Mouse (Mus musculus) left cerebral cortex, postnatal 4 days (tissue): Measurements from ENCODE around the gene Cyb561d1. TPM values are rescaled to one million over a fixed set of nuclear protein-coding genes. Genes with fewer than 3 reads are reported as not detected.
"Not testable (repeated sequence)": the region's sequence is repeated elsewhere in the genome, so short reads cannot be mapped to it uniquely, and the experiment has no call there.

Experiments
- DNase-seq: peaks from one replicate; pipeline ENCODE4 v3.0.0-alpha.2; 2022
- intact Hi-C: fragments of 180-260 bp; cut with DNase I; formaldehyde crosslinking; loops from one replicate; pipeline ENCODE4 v1.15.1; 2025
- total RNA-seq, 2 experiments: library from RNA; stranded (reverse); gene quantifications; 2 replicates each; pipeline ENCODE4 v1.2.3; 2021

Cyb561d1 gene
- total RNA-seq: 10 to 100 TPM; 10.9 to 11.4 TPM

DNA sequence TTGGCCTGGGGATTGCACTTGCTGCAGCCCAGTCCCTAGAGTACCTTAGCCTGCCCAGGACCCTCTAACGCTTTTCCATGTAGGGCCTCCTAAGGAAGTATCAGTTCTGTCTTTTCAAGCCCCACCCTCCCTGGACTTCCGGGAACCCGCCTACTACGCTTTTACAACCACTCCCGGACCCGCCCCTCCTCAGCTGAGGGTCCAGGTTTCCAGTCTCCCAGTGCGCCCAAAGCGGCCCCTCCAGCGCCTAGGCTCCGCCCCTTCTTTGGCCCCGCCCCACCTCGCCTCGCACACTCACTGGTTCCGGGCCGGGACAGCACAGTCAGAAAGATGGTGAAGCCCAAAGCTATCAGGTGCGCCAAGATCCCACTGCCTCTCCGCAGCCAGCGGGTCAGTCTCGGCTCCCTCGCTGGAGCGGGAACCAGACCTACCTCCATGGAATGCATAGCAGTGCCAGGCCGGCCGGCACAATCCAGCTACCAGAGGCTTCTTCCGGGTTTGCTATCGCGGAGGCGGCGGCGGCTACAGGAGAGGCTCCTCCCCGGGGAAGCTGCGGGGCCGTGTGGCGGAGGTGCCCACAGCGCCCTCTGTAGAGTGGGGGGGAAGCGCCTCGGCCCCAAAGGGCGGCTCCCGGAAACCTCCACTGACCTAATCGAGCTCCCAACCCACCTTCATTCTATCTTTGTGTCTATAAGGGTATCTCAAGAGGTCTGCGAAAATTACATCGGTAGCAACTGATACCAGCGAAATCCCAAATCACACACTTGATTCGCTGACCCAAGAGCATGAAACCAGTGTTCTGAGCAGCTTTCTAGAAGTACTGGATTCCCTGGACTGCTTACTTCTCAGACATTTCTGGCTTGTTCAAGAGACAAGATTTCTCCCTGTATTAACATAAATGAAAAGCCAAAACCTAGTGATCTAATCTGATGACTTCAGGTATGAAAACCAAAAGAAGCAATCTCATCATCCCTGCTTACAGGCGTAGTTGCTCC is at the start of gene Cyb561d1:
Gene Cyb561d1 (minus strand): TSS at position 884 of the 995 bp plus-strand sequence.
- peak; percentile 87 for DNase-seq
- intact Hi-C loops: loop anchor here (5.0 kb wide), 1 partner anchor 33 kb away; no protein-coding TSS in a partner anchor

DNA sequence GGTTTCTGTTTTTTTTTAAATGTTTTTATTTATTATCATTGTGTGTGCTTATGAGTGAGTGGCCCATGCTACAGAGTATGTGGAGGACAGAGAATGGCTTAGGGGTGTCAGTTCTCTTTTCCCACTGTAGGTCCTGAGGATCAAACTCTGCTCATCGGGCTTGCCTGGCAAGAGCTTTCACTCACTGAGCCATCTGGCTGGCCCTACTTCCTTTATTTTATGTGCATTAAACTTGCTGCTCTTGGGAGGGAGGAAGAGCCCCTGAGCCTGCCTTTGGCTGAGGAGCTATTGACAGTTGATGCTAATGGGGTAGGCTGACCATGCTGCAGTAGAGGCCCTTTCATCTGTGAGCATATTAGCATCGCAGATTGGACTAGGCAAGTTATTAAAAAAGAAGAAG is 45.8 kb upstream of the Cyb561d1 start:
- intact Hi-C loops: no loop called here
- DNase-seq: no peak

- intact Hi-C loops: no loop called here
- no peak for DNase-seq
Measured at GRCm38 (mm10) chr3:108241243-108241839, 40.3 kb upstream of the Cyb561d1 start.

GRCm38 (mm10) chr3:108237474-108238102 is 36.6 kb upstream of the Cyb561d1 start:
- intact Hi-C loops: not testable (repeated sequence)

DNA sequence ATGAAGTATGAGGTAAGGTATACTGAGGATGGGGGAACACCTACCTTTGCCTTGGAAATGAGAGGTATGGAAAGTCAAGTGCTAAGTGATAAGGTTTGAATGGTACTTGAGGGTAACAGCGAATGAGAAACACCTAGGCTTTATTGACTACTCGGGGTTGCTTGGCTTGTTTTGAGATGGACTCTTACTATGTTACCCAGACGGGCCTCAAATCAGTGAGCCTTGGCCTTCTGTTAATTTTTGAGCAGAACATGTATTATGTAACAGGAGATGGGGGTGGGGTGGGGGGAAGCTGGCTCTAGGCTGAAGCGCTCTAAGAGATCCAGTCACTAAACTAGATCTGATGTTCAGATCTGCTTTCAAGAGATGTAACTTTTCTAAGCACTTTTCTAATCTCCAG is 30.6 kb upstream of the Cyb561d1 start:
- intact Hi-C loops: no loop called here
- DNase-seq: no peak

More at GRCm38 (mm10) chr3:108237474-108238102, 36.6 kb upstream of the Cyb561d1 start:
- not testable (repeated sequence) for DNase-seq

DNA sequence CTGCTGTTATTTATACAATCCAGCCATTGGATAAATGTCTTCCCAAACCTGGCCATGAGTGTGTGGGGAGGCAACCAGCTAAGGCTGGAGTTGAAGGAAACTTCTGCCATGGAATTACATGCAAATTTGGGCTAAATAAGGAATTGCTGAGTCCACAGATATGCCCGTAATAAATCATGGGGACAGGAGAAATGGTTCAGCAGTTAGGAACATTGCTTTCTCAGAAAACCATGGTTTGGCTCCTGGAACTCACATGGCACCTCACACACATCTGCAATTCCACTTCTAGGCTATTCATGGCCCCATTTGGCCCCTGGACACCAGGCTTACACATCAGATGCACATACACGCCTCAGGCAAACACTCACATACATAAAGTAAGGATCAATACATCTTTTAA is 26.5 kb upstream of the Cyb561d1 start:
- DNase-seq: no peak
- intact Hi-C loops: no loop called here

GRCm38 (mm10) chr3:108226558-108227350 is 25.7 kb upstream of the Cyb561d1 start, which contains the start of gene Sypl2:
Gene Sypl2 (minus strand): TSS chr3:108226648.
- intact Hi-C loops: no loop called here
- peak; percentile 67 for DNase-seq

GRCm38 (mm10) chr3:108225711-108226557 is 24.9 kb upstream of the Cyb561d1 start:
- intact Hi-C loops: no loop called here
- DNase-seq: no peak

DNA sequence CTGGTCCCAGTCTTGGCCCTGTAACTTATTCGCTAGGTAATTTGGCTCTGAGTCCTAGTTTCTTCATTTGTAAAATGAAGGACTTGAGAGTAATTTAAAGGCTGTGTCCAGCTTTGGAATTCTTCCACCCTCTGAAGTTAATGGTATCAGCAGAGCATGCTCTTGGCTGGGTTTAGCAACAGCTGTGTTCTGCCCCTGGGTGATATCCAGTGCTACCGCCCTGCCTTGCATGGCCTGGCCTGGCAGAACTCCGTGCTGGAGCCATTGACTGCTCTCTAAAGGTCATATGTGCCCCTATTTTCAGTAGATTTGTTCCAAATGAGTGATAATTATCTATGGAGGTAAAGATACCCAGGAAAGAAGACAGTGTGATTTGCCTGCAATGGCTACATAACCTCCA is 19.6 kb upstream of the Cyb561d1 start:
- intact Hi-C loops: no loop called here
- DNase-seq: peak; percentile 28

- intact Hi-C loops: no loop called here
- no peak for DNase-seq
Measured at GRCm38 (mm10) chr3:108214734-108215133, 13.7 kb upstream of the Cyb561d1 start.

DNA sequence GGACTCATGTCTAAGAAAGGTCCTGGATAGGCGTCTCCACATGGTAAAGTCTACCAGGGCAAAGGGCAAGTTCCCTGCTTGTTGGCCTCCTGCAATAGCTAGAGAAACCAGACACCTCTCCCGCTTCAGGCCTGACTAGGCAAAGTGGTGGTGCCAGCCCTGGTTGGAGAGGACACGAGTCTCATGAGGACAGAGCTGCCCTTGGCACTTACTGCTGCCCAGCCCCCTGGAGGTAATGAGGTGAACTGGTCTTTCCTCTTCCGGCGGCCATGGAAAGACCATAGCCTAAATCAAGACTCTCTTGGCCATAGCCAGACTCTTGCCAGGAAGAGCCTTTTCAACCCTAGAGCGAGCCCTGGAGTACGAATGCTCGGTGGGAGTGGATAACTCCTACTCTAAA is 11.4 kb upstream of the Cyb561d1 start:
- peak; percentile 43 for DNase-seq
- intact Hi-C loops: no loop called here

- peak; percentile 64 for DNase-seq
- intact Hi-C loops: no loop called here
Measured at GRCm38 (mm10) chr3:108211845-108212244, 10.8 kb upstream of the Cyb561d1 start.

DNA sequence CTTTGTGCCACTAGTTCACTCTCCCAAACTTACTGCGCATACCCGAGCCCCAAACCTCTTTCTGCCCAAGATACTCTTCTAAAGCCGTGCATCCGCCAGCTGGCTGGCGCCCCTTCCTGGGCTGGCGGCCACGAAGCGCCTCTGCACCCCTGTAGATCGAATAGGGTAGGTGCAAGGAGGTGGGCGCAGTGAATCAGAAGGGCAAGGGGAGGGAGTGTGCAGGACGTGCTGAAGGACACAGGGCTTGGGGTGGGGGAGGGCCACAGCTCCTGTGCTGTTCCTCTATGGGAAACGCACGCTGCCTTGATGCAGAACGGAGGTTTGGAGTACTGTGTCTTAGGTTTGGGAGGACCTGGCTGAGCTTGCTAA is 9.7 kb upstream of the Cyb561d1 start, which contains the start of gene Atxn7l2:
Gene Atxn7l2 (minus strand): TSS at position 164 of the 369 bp plus-strand sequence.
- peak; percentile 87 for DNase-seq
- intact Hi-C loops: no loop called here

DNA sequence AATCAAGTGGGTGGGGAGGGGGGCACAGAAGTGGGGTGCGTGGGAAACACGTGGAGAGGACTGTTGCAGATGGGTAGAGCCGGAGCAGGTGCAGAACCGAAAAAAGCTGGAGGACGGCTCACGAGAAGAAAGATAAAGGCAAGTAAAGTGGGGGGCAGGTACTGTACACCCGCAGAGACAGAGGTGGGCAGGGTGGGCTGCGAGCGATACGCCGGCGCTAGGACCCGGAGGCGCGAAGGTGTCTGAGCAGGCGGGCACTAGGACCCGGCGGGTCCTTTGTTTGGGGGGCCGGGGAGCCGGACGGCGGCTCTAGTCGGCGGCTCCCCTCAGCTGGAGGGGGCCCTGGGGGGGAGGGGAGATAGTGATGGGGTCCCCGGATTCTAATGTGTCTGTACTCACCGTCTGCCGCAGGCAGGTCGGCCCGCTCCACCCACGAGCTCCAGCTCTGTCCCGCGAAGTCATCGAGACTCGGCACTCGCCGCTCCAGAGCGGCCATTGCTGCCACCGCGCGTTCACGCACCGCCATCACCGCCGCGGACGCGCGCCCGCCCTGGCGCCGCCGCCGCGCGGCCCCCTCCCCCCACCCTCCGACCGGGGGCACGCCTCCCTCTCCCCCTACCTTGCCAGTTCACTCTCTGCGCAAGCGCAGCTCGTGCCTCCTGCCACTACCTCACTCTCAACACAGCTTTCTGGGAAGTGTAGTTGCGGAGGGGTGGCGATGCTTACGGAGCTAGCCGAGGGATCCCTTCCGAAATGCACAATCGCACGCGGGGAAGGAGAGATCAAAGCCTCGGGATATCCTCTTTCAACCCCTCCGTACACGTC is 9.1 kb upstream of the Cyb561d1 start:
- intact Hi-C loops: no loop called here
- DNase-seq: peak; percentile 97

DNA sequence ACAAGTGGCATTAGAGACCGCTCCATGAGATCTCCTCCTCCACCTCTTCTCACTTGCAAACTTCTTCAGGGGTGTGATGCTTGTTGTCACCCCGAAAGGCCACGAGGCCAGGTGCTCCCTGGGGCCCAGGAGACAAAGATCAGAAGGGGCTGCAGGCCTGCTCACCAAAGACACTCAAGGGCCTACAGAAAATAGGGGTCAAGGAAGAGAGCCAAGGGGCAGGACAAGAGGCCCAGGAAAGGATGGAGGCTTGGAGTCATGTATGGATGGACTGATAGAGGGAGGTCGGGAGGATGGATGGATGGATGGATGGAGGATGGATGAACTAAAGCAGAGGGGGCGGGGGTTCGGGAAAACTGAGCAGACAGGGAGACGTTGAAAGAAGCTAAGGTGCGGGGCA is 8.5 kb upstream of the Cyb561d1 start:
- no peak for DNase-seq

DNA sequence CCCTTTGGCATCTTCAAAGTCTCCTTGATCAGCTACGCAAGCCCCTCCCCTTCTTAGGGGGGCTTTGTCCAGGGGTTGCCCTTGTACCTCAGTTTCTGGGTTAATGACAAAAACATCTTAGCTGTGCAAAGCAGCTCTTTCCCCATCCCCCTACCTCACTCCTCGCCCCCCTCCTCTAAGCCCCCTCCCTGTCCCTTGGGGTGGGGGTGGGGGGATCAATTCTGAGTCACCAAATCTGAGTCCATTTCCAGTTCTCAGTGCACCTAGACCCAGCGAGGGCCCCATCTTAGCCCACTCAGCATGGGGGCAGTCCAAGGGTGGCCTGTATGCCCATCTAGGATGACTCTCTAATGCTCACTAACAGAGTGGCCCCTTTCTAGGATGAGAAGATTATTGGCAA is 8.0 kb upstream of the Cyb561d1 start:
- DNase-seq: peak; percentile 18

More for the DNA sequence above, 8.5 kb upstream of the Cyb561d1 start:
- intact Hi-C loops: no loop called here

DNA sequence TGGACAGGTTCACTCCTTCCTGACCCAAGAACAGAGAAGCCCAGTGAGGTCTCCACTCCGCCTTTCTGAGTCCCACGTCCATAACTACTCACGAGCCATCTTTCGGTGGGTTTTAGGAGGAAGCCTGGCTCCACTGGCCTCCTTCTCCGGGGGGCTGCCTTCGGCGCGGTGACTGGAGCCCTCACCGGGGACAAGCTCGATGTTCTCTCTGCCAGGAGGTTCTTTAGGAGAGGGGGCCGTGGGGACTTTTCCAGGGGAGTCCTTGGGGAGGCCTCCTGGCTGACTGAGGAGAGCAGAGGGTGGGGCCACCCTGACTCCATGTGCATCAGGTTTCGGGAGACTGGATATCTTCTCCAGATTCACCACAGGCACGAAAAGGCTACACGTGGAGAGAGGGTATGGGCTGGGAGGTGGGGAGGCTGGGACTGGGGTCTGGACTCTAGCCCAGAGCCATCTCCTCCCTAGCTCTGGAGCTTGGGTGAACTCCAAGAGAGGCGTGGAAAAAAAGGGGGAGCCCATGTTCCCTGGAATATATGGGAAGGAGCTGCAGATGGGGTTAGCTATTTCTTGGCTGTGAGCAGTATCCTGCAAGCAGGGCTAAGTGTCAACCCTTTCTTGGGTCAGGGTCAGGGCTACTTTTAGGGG is 5.8 kb upstream of the Cyb561d1 start:
- intact Hi-C loops: no loop called here
- peak; percentile 82 for DNase-seq

More for the DNA sequence above, 8.0 kb upstream of the Cyb561d1 start:
- intact Hi-C loops: no loop called here

GRCm38 (mm10) chr3:108205601-108206000 is 4.6 kb upstream of the Cyb561d1 start:
- intact Hi-C loops: no loop called here
- DNase-seq: no peak
